Mouse (Mus musculus) midbrain, embryonic 11.5 days (tissue): ENCODE data around the gene A630001G21Rik. TPM values are rescaled to one million over a fixed set of nuclear protein-coding genes. Genes with fewer than 3 reads are reported as not detected.
"Not testable (repeated sequence)": the region's sequence is repeated elsewhere in the genome, so short reads cannot be mapped to it uniquely, and the experiment has no call there.

Source experiments
- ATAC-seq: fragments of 200-750 bp; cut with Nextera tagmentation; 2 replicates; pipeline ENCODE4 v1.8.0; 2017; ENCODE audit warnings: moderate TSS enrichment, moderate library complexity; ENCODE audit not compliant: low FRiP score
- DNase-seq: peaks from one replicate; pipeline ENCODE4 v3.0.0; 2015; ENCODE audit warnings: low spot score; ENCODE audit errors: missing footprints
- H3K27ac ChIP-seq: fragments of 300-500 bp; sonication (generic); 2 replicates; pipeline ENCODE4 v1.5.1; 2014; ENCODE audit warnings: low read depth, low read length
- H3K27me3 ChIP-seq: fragments of 300-500 bp; sonication (generic); 2 replicates; pipeline ENCODE4 v1.6.1; 2014; ENCODE audit warnings: mild to moderate bottlenecking, low read length, moderate library complexity, mixed read lengths; ENCODE audit not compliant: control insufficient read depth, insufficient read depth
- H3K36me3 ChIP-seq: fragments of 300-500 bp; sonication (generic); 2 replicates; pipeline ENCODE4 v1.6.1; 2014; ENCODE audit warnings: mild to moderate bottlenecking, low read length, moderate library complexity, mixed read lengths; ENCODE audit not compliant: control insufficient read depth, insufficient read depth
- H3K4me1 ChIP-seq: fragments of 300-500 bp; sonication (generic); 2 replicates; pipeline ENCODE4 v1.6.1; 2014; ENCODE audit warnings: low read length; ENCODE audit not compliant: control insufficient read depth, insufficient read depth
- H3K4me2 ChIP-seq: fragments of 300-500 bp; sonication (generic); 2 replicates; pipeline ENCODE4 v1.6.1; 2014; ENCODE audit warnings: mild to moderate bottlenecking, moderate library complexity
- H3K4me3 ChIP-seq: fragments of 300-500 bp; sonication (generic); 2 replicates; pipeline ENCODE4 v1.5.1; 2014; ENCODE audit warnings: low read depth, low read length
- H3K9ac ChIP-seq: fragments of 300-500 bp; sonication (generic); 2 replicates; pipeline ENCODE4 v1.6.1; 2014; ENCODE audit warnings: low read length
- H3K9me3 ChIP-seq: fragments of 300-500 bp; sonication (generic); 2 replicates; pipeline ENCODE4 v1.6.1; 2016; ENCODE audit warnings: low read length; ENCODE audit not compliant: control insufficient read depth
- WGBS: fragments of 180-500 bp; shearing (Covaris S2); extraction: QIAGEN DNeasy Blood & Tissue Kit; methylation state at CpG from one replicate; pipeline ENCODE4 v1.1.7; 2014; 5-methylcytosine and 5-hydroxymethylcytosine counted together
- polyA plus RNA-seq: library from polyadenylated mRNA; unstranded; fragments of >200 nt; fragmentation: Nextera tagmentation; extraction: Ambion mirVana; gene quantifications from 2 replicates; pipeline ENCODE4 v1.2.1, GENCODE M21; 2014

Gene A630001G21Rik
- polyA plus RNA-seq: 1.1 and 1.2 TPM in 2 replicates

DNA sequence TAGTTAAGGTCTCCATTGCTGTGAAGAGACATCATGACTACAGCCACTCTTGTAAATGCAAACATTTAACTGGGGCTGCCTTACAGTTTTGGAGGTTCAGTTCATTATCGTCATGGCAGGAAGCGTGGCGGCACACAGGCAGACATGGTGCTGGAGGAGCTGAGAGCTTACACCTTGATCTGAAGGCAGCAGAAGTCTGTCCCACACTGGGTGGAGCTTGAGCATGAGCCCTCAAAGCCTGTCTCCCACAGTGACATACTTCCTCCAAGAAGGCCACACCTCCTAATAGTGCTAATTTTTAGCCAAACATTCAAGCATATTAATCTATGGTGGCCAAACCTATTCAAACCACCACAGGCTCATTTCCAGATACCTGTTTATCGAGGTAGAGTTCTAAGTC is at the start of gene A630001G21Rik:
Gene A630001G21Rik, minus strand, starts transcription at position 208 of the 400 bp plus-strand sequence.
- no peak for ATAC-seq
- H3K9ac ChIP-seq: no peak within 1 kb of the TSS
- H3K27ac ChIP-seq: no peak within 1 kb of the TSS
- H3K27me3 ChIP-seq: no peaks in the 10 kb centered on the region
- H3K4me2 ChIP-seq: no peak within 1 kb of the TSS
- H3K4me1 ChIP-seq: no peaks in the 10 kb centered on the region
- H3K9me3 ChIP-seq: no peaks in the 10 kb centered on the region
- no peak for DNase-seq
- H3K36me3 ChIP-seq: no peaks in the 10 kb centered on the region
- no peak within 1 kb of the TSS for H3K4me3 ChIP-seq
- 94% methylated on average over 4 of the region's 4 CpGs for WGBS

DNA sequence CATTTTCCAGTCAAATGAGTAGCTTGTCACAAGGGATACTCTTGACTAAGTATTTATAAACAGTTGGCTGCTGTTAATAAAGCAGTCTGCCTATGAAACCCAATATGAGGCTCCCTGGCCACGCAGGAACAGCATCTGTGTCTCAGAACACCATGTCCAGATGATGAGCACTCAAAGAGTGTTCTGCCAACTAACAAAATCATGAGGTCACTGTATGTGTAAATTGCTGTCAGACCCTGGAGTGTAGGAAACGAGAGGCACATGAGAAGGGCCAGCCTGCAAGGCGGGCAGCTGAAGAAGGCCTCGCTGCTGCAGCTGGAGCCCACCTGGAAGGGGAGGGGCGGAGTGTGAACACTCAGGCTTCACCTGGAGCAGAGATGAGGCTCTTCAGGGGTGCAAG is 48.7 kb upstream of the A630001G21Rik start:
- H3K36me3 ChIP-seq: no peaks in the 10 kb centered on the region
- no peak for ATAC-seq
- no peaks in the 10 kb centered on the region for H3K4me1 ChIP-seq
- no peaks in the 10 kb centered on the region for H3K27me3 ChIP-seq
- no peak for DNase-seq
- no peak overlapping the region for H3K9ac ChIP-seq
- H3K27ac ChIP-seq: no peak overlapping the region
- WGBS: 95% methylated on average over 5 of the region's 5 CpGs
- H3K4me3 ChIP-seq: no peak overlapping the region
- H3K4me2 ChIP-seq: no peak overlapping the region
- no peaks in the 10 kb centered on the region for H3K9me3 ChIP-seq

DNA sequence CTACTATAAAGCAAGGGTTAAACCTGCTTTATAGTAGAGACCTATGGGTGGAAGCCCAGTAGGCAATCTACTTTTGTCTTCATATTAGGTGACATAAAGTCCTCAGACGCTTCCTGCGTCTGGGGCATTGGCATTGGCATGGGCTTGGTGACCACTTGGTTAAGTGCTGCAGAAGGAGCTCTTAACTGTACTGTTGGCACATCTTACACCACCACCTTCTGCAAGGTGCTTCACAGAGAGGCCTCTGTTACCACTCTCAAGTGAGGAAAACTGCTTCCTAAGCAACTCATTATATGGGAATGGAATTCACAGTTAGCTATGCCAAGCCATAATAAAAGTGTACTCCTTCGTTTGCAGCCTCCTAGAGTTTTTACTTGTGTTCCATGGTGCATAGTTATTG is 46.5 kb upstream of the A630001G21Rik start:
- H3K9me3 ChIP-seq: no peaks in the 10 kb centered on the region
- H3K27ac ChIP-seq: no peak overlapping the region
- H3K4me3 ChIP-seq: no peak overlapping the region
- H3K4me1 ChIP-seq: no peaks in the 10 kb centered on the region
- DNase-seq (no peak), ATAC-seq (no peak)
- H3K4me2 ChIP-seq: no peak overlapping the region
- 93% methylated on average over 3 of the region's 3 CpGs for WGBS
- H3K9ac ChIP-seq: no peak overlapping the region
- H3K36me3 ChIP-seq: 0 out of 2 replicates have a peak, but pooled peaks cover 2% of the 10 kb centered on the region
- no peaks in the 10 kb centered on the region for H3K27me3 ChIP-seq

DNA sequence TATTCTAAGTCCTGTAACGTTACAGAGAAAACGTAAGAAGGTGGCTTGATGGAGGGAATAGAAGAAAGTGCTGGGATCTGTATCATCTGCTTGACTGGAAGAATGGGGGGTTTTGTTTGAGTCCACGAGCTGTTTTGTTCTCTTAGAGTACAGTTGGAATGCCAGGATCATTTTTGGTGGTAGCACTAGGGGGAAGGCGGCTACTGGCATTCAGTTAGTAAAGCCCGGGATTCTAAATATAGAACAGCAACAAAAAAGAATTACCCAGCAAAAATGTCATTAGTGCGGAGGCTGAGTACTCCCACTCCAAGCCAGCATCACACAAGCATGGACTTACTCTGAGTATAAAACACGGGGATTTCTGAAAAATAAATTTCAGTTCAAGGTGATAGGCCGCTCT is 43.8 kb upstream of the A630001G21Rik start:
- WGBS: 94% methylated on average over 8 of the region's 8 CpGs
- DNase-seq: no peak
- H3K4me3 ChIP-seq: no peak overlapping the region
- no peak overlapping the region for H3K4me2 ChIP-seq
- no peak overlapping the region for H3K9ac ChIP-seq
- H3K27me3 ChIP-seq: no peaks in the 10 kb centered on the region
- H3K36me3 ChIP-seq: peaks cover 4% of the 10 kb centered on the region
- no peak for ATAC-seq
- no peaks in the 10 kb centered on the region for H3K4me1 ChIP-seq
- no peaks in the 10 kb centered on the region for H3K9me3 ChIP-seq
- H3K27ac ChIP-seq: no peak overlapping the region

DNA sequence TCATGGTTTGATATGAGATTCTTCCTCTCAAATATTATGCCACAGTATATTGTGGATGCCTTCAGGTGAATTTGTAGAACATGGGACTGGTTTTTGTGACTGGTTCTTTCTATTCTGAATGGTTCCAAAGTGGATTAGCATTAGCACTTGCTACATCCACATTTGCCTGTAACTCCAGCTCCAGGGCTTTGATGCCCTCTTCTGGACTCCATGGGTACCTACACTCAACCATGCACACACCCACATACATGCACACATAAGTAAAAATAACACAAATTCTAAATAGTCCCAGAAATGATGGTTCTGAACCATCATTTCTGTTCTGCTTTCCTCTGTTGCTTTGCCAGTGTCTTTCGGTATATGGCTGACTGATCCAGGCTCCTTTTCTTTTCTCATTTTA is 41.3 kb upstream of the A630001G21Rik start:
- Histone ChIP-seq H3K9ac (no peak overlapping the region), H3K4me3 (no peak overlapping the region), H3K4me1 (no peaks in the 10 kb centered on the region), H3K4me2 (no peak overlapping the region), H3K9me3 (no peaks in the 10 kb centered on the region), H3K36me3 (peaks cover 4% of the 10 kb centered on the region), H3K27ac (no peak overlapping the region), H3K27me3 (no peaks in the 10 kb centered on the region)
- 90% methylated on average over 1 of the region's 1 CpGs for WGBS
- ATAC-seq (no peak), DNase-seq (no peak)

DNA sequence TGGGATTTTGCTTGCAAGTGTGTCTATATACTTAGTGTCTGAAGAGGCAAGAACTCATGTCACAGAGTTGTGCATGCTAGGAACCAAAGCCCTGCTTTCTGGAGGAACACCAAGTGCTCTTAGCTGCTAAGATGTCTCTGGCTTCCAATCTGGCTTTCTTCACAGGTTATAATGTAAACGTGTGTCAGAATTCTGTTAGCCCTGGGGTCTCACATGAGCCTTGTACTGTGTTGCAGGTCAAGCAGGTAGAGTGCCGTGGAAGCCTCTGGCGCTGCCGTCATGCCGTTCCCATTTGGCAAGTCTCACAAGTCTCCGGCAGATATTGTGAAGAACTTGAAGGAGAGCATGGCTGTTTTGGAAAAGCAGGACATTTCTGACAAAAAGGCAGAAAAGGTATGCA is 39.7 kb upstream of the A630001G21Rik start:
- peaks cover 4% of the 10 kb centered on the region for H3K36me3 ChIP-seq
- H3K4me1 ChIP-seq: no peaks in the 10 kb centered on the region
- WGBS: 91% methylated on average over 6 of the region's 6 CpGs
- no peak overlapping the region for H3K9ac ChIP-seq
- no peaks in the 10 kb centered on the region for H3K27me3 ChIP-seq
- ATAC-seq (no peak), DNase-seq (no peak)
- H3K4me2 ChIP-seq: no peak overlapping the region
- H3K27ac ChIP-seq: no peak overlapping the region
- H3K4me3 ChIP-seq: no peak overlapping the region
- H3K9me3 ChIP-seq: no peaks in the 10 kb centered on the region

DNA sequence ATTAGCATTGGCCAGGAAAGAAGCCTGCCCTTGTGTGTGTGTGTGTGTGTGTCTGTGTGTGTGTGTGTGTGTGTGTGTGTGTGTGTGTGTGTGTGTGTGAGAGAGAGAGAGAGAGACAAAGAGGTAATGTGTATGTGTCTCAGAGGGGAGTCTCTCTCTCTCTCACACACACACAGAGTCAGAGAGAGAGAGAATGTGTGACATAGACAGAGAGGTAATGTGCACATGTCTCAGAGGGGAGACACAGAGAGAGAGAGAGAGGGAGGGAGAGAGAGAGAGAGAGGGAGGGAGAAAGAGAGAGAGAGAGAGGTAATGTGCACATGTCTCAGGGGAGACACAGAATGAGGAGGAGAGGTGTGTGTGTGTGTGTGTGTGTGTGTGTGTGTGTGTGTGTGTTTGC is 35.8 kb upstream of the A630001G21Rik start:
- H3K27ac ChIP-seq, H3K9ac ChIP-seq, H3K9me3 ChIP-seq, H3K27me3 ChIP-seq, H3K4me2 ChIP-seq, DNase-seq, H3K36me3 ChIP-seq, H3K4me1 ChIP-seq, ATAC-seq, H3K4me3 ChIP-seq: not testable (repeated sequence)

DNA sequence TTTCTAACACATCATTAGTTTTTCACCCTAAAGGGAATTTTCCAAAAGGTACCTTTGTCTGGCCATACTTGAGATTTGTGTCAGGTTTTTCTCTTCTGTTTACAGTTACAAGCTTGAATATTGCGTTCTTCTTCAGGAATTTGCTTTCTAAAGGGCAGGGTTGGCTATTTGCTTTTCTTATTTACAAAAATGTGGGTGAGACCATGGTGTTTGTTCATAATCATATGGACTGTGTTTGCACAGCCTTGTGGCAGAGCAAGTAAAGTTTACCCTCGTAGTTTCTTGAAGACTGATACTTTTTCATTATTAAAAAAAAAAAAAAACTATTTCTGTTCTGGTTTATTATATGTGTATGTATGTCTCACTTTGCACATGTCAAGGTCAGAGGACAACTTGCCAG is 32.3 kb upstream of the A630001G21Rik start:
- H3K27ac ChIP-seq: no peak overlapping the region
- no peaks in the 10 kb centered on the region for H3K9me3 ChIP-seq
- no peak for ATAC-seq
- 87% methylated on average over 2 of the region's 2 CpGs for WGBS
- H3K9ac ChIP-seq: no peak overlapping the region
- DNase-seq: peak; percentile 35
- H3K27me3 ChIP-seq: no peaks in the 10 kb centered on the region
- H3K4me3 ChIP-seq: no peak overlapping the region
- H3K4me2 ChIP-seq: no peak overlapping the region
- H3K4me1 ChIP-seq: no peaks in the 10 kb centered on the region
- no peaks in the 10 kb centered on the region for H3K36me3 ChIP-seq

DNA sequence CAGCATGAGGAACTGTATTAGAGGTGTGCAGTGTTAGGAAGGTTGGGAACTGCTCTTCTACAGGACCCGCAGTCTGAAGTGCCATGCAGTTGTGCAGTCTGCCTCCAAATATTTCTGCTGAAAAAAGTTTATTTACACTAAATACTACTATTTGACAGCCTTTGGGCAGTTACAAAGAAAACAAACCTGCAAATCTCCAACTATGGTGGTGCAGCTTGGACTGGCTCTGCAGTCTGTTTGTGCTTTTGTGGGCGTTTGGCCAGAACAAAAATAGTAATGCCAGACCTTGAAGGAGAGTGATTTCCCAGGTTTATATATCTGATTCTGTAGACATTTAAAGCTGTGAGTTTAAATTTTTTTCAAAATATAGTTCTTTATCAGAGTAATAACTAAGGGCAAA is 31.9 kb upstream of the A630001G21Rik start:
- Histone ChIP-seq H3K27me3 (no peaks in the 10 kb centered on the region), H3K27ac (no peak overlapping the region), H3K4me3 (no peak overlapping the region), H3K9ac (no peak overlapping the region), H3K9me3 (no peaks in the 10 kb centered on the region), H3K4me1 (no peaks in the 10 kb centered on the region), H3K4me2 (no peak overlapping the region), H3K36me3 (no peaks in the 10 kb centered on the region)
- ATAC-seq (no peak), DNase-seq (peak; percentile 79)
- 86% methylated on average over 2 of the region's 2 CpGs for WGBS

DNA sequence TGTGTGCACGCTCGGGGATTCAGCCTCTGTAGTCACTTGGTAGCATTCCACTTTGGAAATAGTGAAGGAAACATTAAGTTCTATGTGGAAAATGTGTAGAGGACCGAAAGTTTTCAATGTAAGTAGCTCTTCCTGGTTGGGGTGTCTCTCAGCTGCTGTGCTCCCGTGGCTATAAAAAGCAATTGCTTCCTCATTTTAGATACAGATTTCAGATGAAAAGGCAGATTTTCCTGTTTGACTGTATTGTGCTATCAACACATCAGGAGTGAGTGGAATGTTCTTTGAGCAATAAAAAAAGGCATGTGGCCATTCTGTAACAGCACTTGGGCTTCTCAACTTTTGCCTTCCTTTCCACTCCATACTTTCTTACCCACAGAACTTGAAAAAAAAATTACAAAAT is 30.8 kb upstream of the A630001G21Rik start:
- Histone ChIP-seq H3K4me1 (no peaks in the 10 kb centered on the region), H3K4me3 (no peak overlapping the region), H3K4me2 (no peak overlapping the region), H3K27ac (no peak overlapping the region), H3K27me3 (no peaks in the 10 kb centered on the region), H3K36me3 (no peaks in the 10 kb centered on the region), H3K9me3 (no peaks in the 10 kb centered on the region), H3K9ac (no peak overlapping the region)
- ATAC-seq (no peak), DNase-seq (no peak)
- WGBS: 85% methylated on average over 4 of the region's 4 CpGs
